Mouse (Mus musculus) mammary gland, adult 2 months (tissue): ENCODE results near the gene Mast4. TPM values are rescaled to one million over a fixed set of nuclear protein-coding genes. Genes with fewer than 3 reads are reported as not detected.

Source experiments
- polyA plus RNA-seq: library from polyadenylated mRNA; depleted of rRNA; stranded (reverse); fragments of >200 nt; gene quantifications from 2 replicates; pipeline ENCODE4 v1.2.3, GENCODE M21; 2012; ENCODE audit warnings: low replicate concordance; rRNA removed

Mast4 gene
- 9.0 and 9.2 TPM in 2 replicates for polyA plus RNA-seq

GRCm38 (mm10) chr13:103334392-103334686, at the start of gene Mast4:
TSS of gene Mast4 (minus strand) at chr13:103334497.

GRCm38 (mm10) chr13:102693341-102693801, 640.9 kb downstream of the Mast4 start, which contains the start of gene Cd180:
TSS of gene Cd180 (plus strand) at chr13:102693558.

